Mouse (Mus musculus): Measurements from ENCODE around the gene Insr. TPM values are rescaled to one million over a fixed set of nuclear protein-coding genes. Genes with fewer than 3 reads are reported as not detected.
"Not testable (repeated sequence)": the region's sequence is repeated elsewhere in the genome, so short reads cannot be mapped to it uniquely, and the experiment has no call there.

The Insr gene
- total and polyA plus RNA-seq, 2 experiments from 2014 or later = 36.9 to 39.5 TPM

DNA sequence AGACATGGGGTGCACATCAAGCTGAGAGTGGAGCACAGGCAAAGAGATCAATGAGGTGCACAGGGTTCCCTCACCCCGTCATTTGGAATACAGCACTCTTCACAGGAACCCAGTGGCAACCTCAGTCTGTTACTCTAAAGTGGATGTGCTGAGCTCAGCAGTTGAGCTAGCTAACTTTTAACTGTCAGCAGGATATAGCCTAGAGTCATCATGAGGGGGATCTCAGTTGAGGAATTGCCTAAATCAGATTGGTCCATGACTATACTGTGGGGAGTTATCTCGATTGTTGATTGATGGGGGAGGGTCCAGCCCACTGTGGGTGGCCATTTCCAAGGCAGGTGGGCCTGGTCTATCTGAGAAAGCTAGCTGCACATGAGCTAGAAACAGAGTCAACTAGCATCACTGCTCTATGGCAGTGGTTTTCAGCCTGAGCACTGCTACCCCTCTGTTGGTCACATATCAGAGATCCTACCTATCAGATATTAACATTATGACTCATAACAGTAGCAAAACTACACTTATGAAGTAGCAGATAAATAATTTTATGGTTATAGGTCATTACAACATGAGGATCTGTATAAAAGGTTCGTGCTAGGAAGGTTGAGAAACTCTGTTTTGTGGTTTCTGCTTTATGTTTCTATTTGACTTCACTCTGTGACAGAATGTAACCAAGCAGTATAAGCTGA, 74.5 kb downstream of the Insr start:
- Histone ChIP-seq H3K9me3 (ENCODE audit: low read length) (no peaks in the 10 kb centered on the region), H3K9ac (no peak overlapping the region), H3K36me3 (ENCODE audit: insufficient read depth) (peaks cover 34% of the 10 kb centered on the region), H3K27ac (ENCODE audit: low read depth, low read length) (no peak overlapping the region), H3K4me1 (ENCODE audit: insufficient read depth) (no peaks in the 10 kb centered on the region), H3K27me3 (ENCODE audit: insufficient read depth, low read length) (no peaks in the 10 kb centered on the region), H3K4me3 (ENCODE audit: low read depth, low read length) (no peak overlapping the region), H3K4me2 (ENCODE audit: low read depth) (no peak overlapping the region)
- ATAC-seq (no peak), DNase-seq (no peak)
- TF ChIP-seq CTCF (IDR thresholded peaks at IDR 0.05; ENCODE audit: low read depth) = no peak
- WGBS = 87% methylated on average over 3 of the region's 3 CpGs

DNA sequence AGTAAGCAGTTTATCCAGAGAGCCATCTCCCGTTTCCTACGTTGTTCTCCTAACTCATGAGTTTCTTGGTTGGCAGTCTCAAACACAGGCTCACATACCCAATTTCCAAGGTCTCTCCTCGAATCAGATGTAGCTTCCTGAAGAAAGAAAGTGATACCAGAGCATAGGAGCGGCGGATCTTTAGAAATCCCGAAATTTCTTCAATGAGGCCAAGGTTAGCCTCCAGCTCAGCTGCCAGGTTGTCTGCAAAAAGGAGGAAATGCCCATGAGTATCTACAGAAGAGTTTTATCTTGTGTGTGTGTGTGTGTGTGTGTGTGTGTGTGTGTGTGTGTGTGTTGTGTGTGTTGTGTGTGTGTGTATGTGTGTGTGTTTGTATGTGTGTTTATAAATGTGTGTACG, 76.6 kb downstream of the Insr start:
- no peaks in the 10 kb centered on the region for H3K9me3 ChIP-seq (ENCODE audit: low read length)
- no peak overlapping the region for H3K27ac ChIP-seq (ENCODE audit: low read depth, low read length)
- no peak overlapping the region for H3K4me3 ChIP-seq (ENCODE audit: low read depth, low read length)
- no peak for TF ChIP-seq CTCF (IDR thresholded peaks at IDR 0.05; ENCODE audit: low read depth)
- H3K36me3 ChIP-seq (ENCODE audit: insufficient read depth) = peaks cover 38% of the 10 kb centered on the region
- ATAC-seq (no peak), DNase-seq (no peak)
- no peak overlapping the region for H3K9ac ChIP-seq
- 96% methylated on average over 7 of the region's 7 CpGs for WGBS
- no peaks in the 10 kb centered on the region for H3K27me3 ChIP-seq (ENCODE audit: insufficient read depth, low read length)
- no peak overlapping the region for H3K4me2 ChIP-seq (ENCODE audit: low read depth)
- no peaks in the 10 kb centered on the region for H3K4me1 ChIP-seq (ENCODE audit: insufficient read depth)

DNA sequence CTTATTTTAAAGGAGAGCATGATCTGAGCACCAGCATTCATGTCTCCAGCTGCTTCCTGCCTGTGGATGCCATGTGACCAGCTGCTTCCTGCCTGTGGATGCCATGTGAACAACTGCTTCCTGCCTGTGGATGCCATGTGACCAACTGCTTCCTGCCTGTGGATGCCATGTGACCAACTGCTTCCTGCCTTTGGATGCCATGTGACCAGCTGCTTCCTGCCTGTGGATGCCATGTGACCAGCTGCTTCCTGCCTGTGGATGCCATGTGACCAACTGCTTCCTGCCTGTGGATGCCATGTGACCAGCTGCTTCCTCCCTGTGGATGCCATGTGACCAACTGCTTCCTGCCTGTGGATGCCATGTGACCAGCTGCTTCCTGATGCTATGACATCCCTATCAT, 85.1 kb downstream of the Insr start:
- not testable (repeated sequence) for H3K4me1 ChIP-seq (ENCODE audit: insufficient read depth); H3K4me3 ChIP-seq (ENCODE audit: low read depth, low read length); H3K9ac ChIP-seq; H3K4me2 ChIP-seq (ENCODE audit: low read depth); H3K27me3 ChIP-seq (ENCODE audit: insufficient read depth, low read length); ATAC-seq; DNase-seq; H3K27ac ChIP-seq (ENCODE audit: low read depth, low read length); H3K9me3 ChIP-seq (ENCODE audit: low read length)
- peaks cover 75% of the 10 kb centered on the region for H3K36me3 ChIP-seq (ENCODE audit: insufficient read depth)

DNA sequence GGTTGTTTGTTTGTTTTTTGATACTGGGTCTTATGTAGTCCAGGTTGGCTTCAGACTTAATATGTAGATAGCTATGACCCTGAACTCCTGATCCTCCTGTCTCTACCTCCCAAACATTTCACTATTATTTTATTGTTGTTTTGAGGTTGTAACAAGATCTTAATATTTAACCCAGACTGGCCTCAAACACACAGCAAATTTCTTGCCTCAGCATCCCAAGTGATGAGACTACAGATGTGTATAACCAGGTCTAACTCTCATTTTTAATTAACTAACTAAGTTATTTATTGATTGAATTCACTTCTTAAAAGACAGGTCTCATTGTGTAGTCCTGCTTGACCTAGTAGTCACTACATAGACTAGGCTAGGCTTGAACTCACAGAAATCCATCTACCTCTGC, 88.4 kb downstream of the Insr start:
- Histone ChIP-seq H3K4me2 (ENCODE audit: low read depth) (no peak overlapping the region), H3K4me1 (ENCODE audit: insufficient read depth) (no peaks in the 10 kb centered on the region), H3K36me3 (ENCODE audit: insufficient read depth) (peaks cover 92% of the 10 kb centered on the region), H3K27ac (ENCODE audit: low read depth, low read length) (no peak overlapping the region), H3K4me3 (ENCODE audit: low read depth, low read length) (no peak overlapping the region), H3K9ac (no peak overlapping the region), H3K27me3 (ENCODE audit: insufficient read depth, low read length) (no peaks in the 10 kb centered on the region), H3K9me3 (ENCODE audit: low read length) (no peaks in the 10 kb centered on the region)
- ATAC-seq = no peak
- TF ChIP-seq CTCF (IDR thresholded peaks at IDR 0.05; ENCODE audit: low read depth) = no peak
- no peak for DNase-seq

DNA sequence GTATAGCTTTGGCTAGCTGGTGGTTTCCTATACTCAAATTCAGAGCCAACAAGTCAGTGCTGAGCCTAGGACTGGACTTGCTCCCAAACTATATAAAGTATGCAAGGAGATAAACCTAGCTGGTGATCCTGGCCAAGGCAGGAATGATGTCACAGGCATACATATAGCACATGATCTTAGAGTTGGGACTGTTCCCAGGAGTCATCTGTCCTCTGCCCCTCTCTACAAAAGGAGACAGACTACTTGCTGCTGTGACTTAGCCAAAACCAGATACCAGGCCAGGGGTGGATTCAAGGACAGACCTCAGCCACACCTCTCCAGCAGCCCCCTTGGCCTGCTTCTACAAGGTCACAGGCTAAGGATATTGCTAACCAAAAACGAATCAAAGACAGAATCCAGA, 92.0 kb downstream of the Insr start:
- DNase-seq = no peak
- H3K9ac ChIP-seq = no peak overlapping the region
- H3K4me1 ChIP-seq (ENCODE audit: insufficient read depth) = no peaks in the 10 kb centered on the region
- ATAC-seq = no peak
- no peak overlapping the region for H3K27ac ChIP-seq (ENCODE audit: low read depth, low read length)
- H3K27me3 ChIP-seq (ENCODE audit: insufficient read depth, low read length) = no peaks in the 10 kb centered on the region
- no peak overlapping the region for H3K4me3 ChIP-seq (ENCODE audit: low read depth, low read length)
- H3K9me3 ChIP-seq (ENCODE audit: low read length) = no peaks in the 10 kb centered on the region
- peaks cover 91% of the 10 kb centered on the region for H3K36me3 ChIP-seq (ENCODE audit: insufficient read depth)
- H3K4me2 ChIP-seq (ENCODE audit: low read depth) = no peak overlapping the region
- no peak for TF ChIP-seq CTCF (IDR thresholded peaks at IDR 0.05; ENCODE audit: low read depth)
- WGBS = 76% methylated on average over 1 of the region's 1 CpGs

DNA sequence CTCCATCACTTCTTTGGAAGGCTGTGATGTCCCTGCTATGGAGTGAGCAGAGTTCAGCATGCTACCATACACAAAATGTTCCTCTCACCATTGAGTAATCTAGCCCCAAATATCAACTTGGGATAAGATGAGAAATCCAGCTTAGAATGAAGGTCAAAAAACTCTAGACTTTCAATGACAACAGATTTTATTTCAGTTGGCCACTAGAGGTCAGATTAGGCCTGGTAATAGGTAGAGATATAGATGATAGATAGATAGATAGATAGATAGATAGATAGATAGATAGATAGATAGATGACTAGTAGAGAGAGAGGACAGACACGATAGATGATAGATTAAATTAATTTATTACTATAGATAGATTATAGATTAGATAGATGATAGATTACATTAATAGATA, 99.5 kb downstream of the Insr start:
- no peak for ATAC-seq

DNA sequence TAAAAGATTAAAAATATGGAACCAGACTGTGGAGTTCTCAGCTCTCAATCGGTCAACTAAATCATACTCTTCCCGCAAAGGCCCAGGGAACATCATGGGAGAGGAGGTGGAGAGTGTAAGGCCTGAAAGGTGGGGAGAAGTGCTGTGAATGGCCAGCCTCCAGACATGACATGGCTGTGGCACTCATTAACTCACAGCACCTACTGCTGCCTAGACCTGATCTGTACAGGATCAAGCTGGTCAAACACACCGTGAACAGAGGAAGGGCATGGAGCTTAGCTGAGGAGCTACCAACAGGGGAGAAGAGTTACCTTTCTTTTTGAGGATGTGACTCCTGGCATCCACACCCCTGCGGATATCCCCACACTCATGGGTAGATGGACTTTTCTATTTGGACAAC, 102.0 kb downstream of the Insr start:
- H3K27me3 ChIP-seq (ENCODE audit: insufficient read depth, low read length) = no peaks in the 10 kb centered on the region
- 96% methylated on average over 4 of the region's 4 CpGs for WGBS
- no peak overlapping the region for H3K4me2 ChIP-seq (ENCODE audit: low read depth)
- peaks cover 54% of the 10 kb centered on the region for H3K36me3 ChIP-seq (ENCODE audit: insufficient read depth)
- no peak overlapping the region for H3K4me3 ChIP-seq (ENCODE audit: low read depth, low read length)
- ATAC-seq = no peak
- H3K4me1 ChIP-seq (ENCODE audit: insufficient read depth) = no peaks in the 10 kb centered on the region
- TF ChIP-seq CTCF (IDR thresholded peaks at IDR 0.05; ENCODE audit: low read depth) = no peak
- no peak overlapping the region for H3K27ac ChIP-seq (ENCODE audit: low read depth, low read length)
- H3K9ac ChIP-seq = no peak overlapping the region
- no peaks in the 10 kb centered on the region for H3K9me3 ChIP-seq (ENCODE audit: low read length)
- DNase-seq = no peak

More for the DNA sequence above, 99.5 kb downstream of the Insr start:
- Histone ChIP-seq H3K4me2 (ENCODE audit: low read depth) (no peak overlapping the region), H3K4me1 (ENCODE audit: insufficient read depth) (no peaks in the 10 kb centered on the region), H3K9me3 (ENCODE audit: low read length) (no peaks in the 10 kb centered on the region), H3K9ac (no peak overlapping the region), H3K4me3 (ENCODE audit: low read depth, low read length) (no peak overlapping the region), H3K36me3 (ENCODE audit: insufficient read depth) (peaks cover 55% of the 10 kb centered on the region), H3K27ac (ENCODE audit: low read depth, low read length) (no peak overlapping the region), H3K27me3 (ENCODE audit: insufficient read depth, low read length) (no peaks in the 10 kb centered on the region)
- 86% methylated on average over 1 of the region's 1 CpGs for WGBS
- peak; percentile 32 for DNase-seq
- peak; percentile 61 for TF ChIP-seq CTCF (IDR thresholded peaks at IDR 0.05; ENCODE audit: low read depth)
